Mouse (Mus musculus) hindlimb bud, embryonic 11.5 days (tissue): ENCODE results near the gene Ddah1.

ENCODE experiments used
- DNase-seq: peaks from one replicate; pipeline ENCODE4 v3.0.0-alpha.2; 2012; ENCODE audit warnings: low read depth, low spot score; ENCODE audit errors: extremely low spot score

Gene Ddah1

DNA sequence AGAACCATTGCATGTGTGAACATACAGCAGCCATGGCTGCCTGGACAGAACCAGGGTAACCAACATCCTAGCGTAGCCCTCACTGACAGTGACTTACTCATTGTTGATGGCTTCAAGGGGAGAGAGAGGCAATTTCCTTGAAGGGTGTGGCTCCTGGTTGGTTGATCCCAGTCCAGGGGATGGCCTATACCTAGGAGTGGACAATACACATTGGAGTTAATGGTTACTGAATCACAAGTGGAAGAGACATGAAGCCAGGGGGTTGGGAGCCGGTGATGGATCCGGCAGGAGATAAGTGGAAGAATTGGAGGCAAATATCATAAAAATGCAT lies 5.1 kb downstream of the Ddah1 start:
- DNase-seq: no peak

DNA sequence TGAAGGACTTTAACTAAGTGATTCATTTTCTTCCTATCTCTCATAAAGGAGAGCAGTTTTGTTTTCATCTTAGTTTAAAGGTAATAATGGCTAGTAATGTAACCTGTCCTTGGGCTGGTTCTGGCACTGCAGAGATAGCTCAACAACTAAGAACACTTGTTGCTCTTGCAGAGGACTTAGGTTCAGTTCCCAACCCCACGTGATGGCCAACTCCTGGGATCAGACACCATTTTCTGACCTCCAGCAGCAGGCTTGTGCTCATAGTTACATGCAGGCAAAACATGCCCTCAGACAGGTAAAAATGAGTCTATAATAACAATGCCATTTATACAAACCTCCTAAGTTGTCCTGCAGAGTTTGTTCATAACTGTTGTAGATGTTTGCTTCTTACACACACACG lies 5.9 kb downstream of the Ddah1 start:
- no peak for DNase-seq

DNA sequence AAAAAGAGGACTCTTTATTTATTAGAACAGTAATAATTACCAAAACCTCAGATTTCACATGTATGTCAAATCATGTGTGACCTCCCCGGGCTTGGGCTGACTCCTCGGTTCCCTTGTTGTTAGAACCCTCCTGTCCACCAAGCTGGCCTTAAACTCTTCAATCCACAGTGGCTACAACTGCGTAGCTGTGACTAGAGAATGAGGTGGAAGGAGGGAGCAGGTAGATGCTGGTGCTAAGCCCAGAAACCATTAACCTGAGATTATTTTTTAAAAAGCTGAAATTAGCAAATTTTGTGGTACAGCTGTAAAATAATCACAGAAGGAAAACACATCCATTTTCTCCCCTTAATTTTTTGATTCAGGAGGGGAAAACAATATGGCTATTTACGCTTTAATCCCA lies 10.0 kb downstream of the Ddah1 start:
- no peak for DNase-seq

DNA sequence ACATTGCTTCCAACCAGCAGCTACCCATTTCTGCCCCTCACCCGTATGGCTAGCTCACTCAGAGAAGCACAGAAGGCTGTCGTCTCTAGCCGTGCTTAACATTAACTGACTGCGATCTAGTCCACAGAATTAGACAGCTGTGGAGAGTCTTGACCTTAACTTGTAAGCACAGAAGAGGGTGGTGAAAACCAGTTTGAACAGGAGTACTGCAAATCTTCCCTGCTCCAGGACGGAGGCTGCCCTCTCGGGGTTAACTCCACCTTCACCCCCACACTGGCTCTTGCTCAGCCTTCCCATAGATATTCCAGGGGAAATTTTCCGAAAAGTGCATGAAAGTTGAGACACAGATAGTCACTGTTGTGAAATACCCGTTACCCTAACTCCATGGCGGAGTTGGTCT lies 14.9 kb downstream of the Ddah1 start:
- DNase-seq: no peak

DNA sequence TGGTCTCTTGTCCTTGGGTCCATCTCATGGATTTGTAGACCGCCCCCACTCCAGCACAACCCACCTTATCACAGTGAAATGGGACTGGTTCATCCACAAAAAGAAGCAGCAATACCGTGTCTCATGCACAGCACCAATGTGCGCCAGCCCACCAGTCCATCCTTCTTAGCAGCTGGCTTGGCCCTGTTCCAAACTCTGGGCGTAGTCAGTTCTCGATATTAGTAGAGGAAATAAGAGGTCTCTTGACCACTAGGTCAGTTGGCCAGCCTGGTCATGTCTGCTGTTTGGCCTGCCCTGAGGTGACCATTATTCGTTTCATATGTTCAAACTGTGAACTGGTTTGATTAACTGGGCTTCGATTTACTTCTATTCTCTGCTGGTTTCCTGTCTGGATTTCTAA lies 15.9 kb downstream of the Ddah1 start:
- no peak for DNase-seq

DNA sequence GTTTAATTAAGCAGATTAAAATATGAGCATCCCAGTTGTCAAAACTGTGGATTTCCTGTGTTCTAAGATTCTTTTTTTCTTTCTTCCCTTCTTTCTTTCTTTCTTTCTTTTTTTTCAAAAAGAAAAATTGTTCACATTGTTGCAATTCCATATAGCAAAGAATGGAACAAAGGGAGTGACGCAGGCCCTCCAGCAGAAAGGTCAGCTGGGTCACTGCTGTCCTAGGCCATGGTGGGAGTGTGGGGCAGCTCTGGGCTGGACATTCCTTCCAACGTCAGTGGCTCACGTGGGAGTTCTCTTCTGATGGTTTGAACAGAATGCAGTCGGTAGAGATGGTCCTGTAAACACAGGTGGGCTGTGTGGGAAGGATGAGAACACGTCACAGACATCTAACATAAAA lies 16.8 kb downstream of the Ddah1 start:
- DNase-seq: no peak

DNA sequence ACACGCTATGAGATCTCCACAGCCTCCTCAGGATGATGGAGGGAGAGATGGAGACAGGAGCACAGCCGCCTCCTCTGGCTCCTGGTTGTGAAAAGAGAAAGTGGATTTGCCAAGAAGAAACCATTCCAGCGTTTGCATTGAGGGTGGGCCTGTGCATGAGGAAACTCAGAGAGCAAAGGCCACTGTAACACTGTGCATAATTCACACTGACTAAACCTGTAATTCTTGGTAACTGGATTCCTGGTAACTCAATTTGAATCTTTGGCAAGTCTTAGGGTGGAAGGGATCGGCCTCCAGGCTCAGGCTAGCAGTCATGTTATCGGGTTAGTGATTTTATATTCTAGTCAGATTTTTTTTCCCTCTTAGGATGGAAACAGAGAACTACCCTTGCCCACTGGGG lies 17.4 kb downstream of the Ddah1 start:
- no peak for DNase-seq

DNA sequence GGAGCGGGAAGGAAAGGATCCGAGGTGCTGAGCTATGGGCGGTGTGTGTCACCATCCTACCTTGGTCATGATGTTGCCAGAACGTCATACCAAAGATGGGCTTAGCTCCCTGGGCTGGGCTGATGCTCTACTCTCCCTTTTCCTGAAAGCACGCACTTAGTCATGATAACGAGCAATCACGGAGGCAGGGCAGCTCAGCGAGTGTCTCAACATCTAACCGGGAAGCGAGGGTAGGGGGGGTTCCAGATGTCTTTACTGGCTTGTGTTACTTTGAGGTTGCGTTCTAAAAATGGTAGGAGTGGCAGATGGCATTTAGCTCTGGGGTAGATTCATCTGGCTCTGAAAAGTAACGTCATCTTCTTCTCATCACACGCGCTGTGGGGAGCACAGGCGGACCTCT lies 18.5 kb downstream of the Ddah1 start:
- no peak for DNase-seq

DNA sequence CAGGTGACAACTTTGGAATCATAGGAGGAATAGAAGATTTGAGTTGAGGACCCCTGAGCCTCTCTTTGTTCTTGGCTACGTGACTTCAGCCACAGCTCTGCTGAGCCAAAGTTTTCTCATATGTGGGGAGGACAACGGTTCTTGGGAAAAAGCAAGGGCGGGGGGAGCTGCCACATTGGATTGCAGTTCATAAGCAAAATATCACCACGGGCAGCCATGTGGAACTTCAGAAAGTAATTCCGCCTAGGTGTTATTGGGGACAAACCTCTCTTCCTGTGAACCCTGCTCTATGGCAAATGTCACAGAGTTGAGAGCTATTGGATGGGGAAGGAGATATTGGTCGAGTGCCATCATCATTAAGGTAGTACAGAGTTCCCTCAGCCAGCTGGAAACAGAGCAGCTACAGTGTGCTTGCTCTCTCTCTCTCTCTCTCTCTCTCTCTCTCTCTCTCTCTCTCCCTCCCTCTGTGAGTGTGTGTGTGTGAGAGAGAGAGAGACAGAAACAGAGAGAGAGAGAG lies 20.0 kb downstream of the Ddah1 start:
- DNase-seq: no peak

DNA sequence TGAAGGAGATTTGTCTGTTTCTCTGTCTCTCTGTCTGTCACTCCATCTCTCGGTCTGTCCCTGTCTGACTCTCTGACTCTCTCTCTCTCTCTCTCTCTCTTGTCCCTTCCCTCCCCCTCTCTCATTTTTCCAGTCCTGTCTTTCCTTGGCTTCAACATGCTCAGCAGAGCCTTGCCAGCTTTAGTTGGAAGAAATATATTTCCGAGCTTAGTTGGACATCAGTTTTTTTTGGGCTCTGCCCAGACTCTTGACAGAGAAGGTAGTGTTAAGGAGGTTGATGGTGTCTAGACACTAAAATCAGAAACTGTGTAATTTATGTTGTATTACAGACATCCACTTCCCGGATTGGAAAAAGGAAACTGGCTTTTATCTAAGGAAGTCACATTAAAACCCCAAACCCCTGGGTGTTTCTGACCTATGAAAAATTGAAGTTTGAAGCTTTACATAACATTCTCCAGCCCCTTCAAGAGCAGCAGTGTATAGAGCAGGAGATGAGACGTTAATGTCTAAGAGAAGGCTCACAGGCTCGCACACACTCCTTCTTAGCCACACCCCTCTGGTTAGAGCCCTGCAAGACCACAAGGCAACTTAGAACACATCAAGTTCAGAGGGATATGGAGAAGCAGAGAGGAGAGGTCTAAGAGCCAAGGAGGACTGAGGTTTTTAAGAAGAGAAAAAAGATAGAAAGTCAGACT lies 21.0 kb downstream of the Ddah1 start:
- DNase-seq: no peak

DNA sequence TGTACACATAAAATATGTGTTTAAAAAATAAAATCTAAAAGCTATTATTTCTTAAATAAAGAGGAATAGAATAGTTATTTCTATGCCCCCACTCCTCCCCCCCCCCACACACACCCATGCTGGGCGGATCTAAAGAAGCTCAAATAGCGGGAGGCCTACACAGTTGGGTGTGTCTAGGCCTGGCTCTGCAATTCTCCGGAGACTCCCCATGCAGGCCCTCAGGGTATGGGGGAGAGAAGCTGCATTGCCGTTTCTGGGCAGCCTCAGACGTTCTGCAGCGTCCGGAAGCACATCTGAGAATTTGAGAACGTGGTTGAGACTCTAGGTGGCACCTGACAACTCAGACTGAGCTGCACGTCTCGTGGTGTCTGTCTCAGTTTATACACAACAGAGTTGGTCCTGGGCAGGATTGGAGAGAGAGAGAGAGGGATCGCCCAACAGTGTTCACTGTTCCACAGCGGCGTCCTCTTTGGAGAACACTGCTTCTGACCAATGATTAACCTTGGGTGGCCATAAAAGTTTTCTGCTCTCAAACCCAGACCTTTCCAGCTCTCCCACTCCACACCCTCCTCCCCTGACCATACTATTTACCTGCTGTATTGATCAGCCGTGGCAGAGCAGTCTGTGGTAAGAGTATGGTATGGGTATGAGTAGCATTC lies 22.4 kb downstream of the Ddah1 start:
- no peak for DNase-seq

DNA sequence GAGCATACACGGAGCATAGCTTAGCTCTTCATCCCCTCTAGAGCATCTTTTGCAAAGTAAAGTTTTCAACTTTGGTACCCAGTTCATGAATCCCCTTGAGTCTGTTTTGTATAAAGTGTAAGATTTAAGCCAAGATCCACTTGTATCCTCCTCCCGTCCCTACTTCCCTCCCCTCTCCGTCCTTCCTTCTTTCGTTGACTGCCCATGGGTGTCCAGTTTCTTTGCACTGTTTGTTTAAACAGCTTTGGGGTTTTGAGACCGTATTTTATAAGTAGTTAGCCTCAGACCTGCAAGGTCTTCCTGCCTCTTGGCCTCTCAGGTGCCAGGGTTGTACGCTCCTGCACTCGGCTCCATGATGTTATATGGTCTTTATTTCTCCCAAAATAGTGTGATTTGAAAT lies 26.8 kb downstream of the Ddah1 start:
- no peak for DNase-seq

DNA sequence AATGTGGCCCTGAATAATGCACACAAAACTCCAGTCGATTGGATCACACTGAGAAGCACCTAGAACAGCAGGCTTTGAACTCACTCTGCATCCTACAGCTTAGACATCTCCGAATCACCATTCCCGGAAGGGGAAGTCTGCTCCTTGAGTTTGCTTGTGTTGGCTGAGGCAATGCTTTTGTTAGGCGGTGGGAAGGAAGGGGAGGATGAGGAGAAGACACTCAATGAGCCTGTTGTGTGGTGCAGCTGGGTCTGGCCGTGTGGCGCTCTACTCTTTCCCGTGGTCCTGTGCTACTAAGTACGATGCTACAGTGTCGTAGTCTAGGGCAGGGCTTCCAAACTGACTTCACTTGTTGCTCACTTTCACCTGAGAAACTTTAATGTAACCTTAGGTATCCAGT lies 28.8 kb downstream of the Ddah1 start:
- no peak for DNase-seq

DNA sequence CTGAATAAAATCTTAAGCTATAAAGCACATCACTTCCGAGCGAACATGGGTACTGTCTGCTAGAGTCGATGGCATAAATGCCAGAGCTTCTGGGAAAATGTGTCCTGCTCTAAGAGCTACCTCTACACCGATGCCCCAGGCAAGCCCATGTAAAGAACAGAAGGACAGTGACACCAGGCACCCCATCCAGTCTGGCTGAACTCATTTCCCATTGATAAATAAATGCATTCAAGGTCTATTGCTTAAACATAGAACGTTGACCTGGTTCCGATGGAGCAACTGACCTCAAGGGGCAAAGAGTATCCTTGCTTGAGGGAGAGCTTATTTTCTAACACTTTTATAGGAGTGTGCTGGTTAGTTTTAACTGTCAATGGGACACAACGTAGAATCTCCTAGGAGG lies 30.6 kb downstream of the Ddah1 start:
- no peak for DNase-seq

DNA sequence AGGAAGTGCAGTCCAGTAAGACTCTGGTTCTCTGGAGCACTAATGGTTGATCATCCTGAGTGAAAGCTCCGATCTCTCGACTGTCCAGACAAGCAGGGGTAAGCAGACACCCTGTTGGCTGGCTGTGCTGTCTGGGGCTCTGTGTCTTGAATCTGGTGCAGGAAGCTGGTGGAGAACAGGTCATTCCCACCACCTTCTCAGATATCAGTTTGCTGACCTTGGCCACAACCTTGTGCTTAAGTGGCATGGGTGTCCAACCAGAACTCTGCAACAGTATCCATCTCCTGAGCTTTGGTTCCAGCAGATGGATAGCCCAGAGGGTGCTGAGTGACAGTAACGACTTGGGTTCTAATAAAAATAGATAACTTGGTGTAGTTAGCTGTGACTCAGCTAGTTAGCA lies 31.8 kb downstream of the Ddah1 start:
- no peak for DNase-seq

DNA sequence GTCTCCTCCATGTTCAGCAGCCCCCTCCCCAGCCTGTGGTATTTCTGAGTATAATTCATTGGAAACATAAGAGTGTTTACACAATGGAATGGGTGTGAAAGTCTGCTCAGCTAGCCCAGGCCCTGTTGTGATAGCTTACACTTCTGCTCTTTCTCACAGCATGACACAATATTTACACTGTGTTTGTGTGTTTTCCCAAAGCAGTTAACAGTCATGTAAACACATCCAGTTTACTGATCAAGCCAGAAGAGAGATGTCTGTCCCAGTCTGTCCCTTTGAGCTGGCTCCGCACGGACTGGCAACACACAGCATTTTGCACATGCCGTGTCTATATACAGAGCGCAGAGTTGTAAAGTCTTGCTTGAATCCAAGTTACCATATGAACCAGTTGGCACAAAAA lies 32.2 kb downstream of the Ddah1 start:
- DNase-seq: no peak

DNA sequence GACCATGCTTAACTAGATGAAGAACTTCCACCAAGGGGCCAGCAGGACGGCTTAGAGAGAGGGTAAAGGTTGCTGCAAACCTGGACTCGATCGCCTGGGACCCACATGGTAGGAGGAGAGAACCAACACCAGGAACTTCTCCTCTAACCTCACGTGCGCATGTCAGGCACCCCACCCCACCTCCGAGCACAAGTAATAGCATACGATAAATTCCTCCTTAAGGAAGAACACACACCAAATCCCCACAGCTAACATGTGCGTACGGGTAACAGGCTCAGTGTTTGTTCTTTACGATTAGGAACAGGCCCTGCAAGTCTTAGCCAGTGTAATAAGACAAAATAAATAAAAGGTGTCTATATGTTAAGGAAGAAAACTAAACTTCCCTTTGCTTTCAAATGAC lies 35.9 kb downstream of the Ddah1 start:
- DNase-seq: no peak

DNA sequence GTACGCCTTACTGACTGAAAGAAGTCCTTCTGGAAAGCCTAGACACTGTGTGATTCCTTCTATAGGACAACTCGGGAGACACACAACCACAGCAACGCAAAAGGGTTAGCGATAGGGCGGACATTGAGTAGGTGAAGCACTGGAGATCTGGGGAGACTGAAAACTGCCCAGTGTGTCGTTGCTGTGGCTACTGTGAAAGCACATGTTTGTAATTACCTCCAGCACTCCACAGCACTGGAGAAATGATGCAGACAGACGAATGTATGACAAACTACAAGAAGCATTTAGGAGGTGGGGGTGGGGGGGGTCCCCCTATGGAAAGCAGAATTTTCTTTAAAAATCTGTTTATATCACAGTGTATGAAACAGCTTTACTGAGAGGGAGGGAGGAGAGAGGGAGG lies 37.4 kb downstream of the Ddah1 start:
- DNase-seq: peak; percentile 47

DNA sequence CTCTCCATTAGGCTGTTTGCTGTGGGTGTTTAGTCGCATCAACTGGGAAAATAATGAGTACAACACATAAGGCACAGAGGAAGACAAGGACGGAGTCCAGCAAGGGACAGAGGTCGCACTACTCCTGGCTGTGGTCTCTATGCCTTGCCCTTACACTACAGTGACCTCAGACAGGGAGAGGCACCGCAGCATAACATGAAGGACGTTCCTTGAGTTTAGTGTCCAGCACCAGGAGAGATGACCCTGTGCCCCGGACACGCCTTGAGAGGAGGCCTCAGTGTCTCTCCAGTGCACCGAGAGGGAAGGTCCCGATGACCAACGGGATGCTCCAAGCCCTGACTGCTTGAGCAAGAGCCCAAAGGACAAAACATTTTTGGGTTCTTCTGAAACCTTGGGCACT lies 39.6 kb downstream of the Ddah1 start:
- no peak for DNase-seq

DNA sequence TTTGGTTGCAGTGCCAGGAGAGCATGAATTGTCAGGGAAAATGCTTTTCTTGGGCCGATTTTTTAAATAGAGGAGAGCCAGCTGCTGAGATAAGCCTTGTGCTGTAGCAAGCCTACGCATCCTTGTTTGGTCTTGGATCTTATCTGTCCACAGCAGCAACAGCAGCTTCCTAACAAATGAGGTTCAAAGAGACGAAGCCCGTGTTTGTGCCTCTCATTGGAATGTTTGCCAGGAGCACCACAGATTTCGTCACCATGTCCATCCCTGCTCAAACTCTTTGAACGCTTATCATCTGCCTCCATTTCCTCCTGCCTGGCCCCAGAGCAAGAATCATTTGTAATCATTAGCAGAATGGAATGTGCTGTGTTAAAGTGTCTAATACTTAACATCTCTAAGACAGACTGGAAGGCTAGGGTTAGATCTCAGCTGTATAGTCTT lies 40.3 kb downstream of the Ddah1 start:
- no peak for DNase-seq

DNA sequence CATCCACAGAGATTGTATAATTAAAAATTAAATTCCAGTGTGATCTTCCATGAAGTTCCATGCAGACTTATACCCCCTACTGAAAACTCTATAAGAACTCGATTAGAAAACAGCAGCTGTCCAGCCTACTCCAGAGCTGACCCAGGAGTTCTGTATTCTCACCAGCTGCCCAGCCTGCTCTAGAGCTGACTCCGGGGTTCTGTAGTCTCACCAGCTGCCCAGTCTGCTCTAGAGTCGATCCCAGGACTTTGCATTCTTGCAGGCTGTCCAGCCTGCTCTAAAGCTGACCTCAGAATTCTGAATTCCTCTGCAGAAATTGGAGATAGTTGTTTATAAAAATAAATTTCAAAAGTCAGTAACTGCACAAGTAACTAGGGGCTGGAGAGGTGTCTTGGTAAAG lies 40.9 kb downstream of the Ddah1 start:
- DNase-seq: no peak

DNA sequence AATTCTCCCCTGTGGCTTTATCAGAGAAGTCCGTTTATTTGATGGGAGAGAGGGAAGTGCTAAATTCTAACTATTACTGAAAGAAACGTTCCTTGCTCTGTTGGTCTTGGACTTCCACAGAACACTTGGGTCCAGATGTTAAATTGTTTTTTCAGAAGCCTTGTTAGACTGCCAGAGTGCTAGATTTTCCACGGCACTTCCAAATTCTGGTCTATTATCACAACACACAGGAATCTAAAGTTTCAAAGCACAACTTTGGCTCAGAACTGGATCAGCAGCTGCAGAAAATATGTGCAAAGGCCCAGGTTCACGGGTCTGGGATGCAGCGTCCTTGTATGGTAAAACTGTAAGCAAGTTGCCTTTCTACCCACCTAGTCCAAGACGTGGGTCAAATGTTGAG lies 43.6 kb downstream of the Ddah1 start:
- DNase-seq: no peak

DNA sequence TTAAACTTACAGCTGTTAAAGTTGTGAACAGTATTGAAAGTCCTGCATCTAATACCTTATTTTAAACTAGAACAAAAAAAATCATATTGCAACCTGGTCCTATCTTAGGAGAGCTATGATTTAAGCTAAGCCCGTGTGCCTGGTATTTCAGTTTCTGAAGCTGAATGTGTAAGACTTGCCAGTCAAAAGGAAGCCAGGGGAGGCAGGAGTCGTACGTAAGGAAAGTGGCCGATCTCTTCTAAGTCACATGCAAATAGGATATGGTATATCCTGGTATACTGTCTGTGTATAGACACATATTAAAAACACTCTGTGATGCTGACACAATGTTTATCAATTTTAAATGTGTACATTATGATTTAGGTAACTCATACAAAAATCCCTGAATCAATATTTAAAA lies 47.4 kb downstream of the Ddah1 start:
- no peak for DNase-seq
